Mouse (Mus musculus): ENCODE measurements around the gene Lrrc47.
A peak's percentile ranks its signal among the peaks of the same experiment; 100 is the strongest.

The Lrrc47 gene

DNA sequence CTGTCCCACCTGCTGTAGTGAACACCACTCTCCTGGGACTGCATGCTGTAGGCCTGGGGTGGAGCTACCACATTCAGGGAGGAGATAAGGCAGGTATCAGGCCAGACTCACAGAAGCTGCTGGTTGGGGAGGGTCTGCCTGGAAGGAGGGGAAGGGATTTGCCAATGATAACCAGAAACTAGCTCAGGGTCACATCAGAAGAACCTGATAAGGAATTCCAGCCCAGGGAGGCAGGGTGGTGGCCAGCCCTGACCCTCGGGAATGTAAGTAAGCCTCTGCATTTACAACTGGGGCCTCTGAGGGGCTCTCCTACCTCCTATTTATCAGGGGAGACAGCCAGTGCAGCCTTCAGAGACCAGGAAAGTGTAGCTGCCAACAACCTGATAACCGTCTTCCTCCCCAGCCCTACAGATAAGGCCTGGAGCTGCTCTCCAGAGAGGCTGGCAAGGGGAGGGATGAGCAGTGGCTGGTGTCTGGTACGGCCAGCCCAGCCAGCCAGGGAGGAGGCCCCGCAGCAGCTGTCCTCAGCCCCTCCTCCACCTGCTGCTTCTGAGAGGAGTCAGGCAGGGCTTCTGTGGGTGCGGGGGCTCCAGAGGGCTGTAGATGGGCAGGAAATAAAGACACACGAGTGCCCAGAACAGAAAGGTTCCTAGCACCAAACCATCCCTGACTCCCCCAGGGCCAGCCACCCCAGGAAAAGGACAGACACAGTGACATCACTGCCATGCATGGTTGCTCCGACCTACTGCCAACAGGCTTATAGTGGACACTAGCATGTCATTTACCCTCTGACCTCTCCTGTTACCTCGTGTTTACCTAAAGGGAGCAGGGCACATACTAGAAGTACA, 12.4 kb downstream of the Lrrc47 start:
- no peak for DNase-seq

DNA sequence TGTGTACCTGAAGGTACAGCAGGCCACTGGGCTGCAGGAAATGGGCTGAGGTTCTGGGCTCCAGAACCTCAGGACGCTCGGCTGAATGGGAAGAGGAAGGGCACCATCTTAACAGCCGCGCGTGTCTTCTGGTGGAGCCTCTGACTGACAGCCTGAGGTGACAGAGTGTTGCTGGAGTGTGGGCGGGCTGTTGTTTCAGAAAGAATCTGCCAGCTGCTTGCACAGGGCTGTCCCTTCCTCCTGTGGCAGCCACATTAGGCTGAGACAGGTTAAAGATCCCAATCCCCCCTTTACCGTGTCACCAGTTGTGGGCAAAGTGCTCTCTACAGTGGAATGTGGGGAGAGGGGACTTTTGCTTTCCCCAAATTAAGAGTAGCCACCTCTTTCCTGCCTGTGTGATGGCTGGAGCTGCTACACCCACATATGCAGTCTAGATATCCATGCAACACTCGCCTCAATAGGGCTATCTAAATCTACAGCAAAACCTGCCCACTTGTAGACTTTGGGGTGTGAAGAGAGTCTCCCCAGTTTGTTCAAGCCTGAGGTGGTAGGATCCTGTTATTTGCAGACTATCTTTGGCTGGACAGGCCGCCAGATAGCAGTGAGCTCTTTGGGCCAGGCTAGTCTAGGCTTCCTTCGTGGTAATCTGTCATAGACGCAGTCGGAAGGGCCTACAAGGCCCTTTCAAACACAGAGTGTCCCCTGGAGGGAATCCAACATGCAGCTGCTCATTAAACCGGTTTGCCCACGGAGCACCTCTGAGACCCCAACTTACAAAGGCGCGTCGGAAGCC, 13.4 kb downstream of the Lrrc47 start:
- no peak for DNase-seq

DNA sequence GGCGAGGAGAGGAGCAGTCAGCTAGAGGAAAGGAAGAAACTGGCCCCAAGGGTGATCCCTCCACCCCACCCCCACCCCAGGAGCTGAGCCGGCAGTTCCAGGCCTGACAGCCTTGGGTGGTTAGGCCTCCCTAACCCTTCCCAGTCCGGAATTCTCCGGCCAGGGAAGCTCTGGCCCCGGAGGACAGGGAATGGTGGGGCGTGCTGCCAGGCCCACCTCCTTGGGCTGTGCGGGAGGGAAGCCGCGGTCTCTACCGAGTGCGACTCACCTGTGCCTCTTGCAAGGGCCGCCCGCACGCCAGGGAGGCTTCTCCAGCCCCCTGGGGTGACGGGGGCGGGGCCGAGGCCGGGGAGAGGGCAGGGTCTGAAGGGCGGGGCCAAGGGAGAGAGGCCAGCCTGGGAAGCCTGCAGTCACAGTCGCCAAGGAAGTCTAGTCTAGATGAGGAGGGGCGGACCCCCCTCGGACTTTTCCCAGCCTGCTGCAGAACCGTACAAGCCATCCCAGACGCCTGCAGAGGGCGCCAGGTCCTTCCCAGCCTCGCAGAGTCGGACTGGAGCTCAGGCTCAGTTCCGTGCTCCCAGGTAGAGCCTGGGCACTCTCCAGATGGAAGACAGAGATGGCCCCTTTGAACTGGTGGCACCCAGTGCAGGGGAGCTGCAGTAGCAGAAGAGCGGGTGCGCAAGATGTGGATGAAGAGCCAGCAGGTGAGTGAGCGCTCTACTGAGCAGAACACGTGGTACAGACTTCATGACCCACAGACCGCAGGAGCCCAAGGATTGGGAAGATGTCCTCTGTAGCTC, 14.3 kb downstream of the Lrrc47 start, which contains the start of gene Smim1:
Gene Smim1, minus strand, starts transcription at position 590 of the 800 bp plus-strand sequence.
- DNase-seq: peak; percentile 59 to 64

GRCm38 (mm10) chr4:154026441-154026761, 14.9 kb downstream of the Lrrc47 start:
- DNase-seq: no peak

GRCm38 (mm10) chr4:154028066-154028465, 16.5 kb downstream of the Lrrc47 start:
- DNase-seq: no peak

DNA sequence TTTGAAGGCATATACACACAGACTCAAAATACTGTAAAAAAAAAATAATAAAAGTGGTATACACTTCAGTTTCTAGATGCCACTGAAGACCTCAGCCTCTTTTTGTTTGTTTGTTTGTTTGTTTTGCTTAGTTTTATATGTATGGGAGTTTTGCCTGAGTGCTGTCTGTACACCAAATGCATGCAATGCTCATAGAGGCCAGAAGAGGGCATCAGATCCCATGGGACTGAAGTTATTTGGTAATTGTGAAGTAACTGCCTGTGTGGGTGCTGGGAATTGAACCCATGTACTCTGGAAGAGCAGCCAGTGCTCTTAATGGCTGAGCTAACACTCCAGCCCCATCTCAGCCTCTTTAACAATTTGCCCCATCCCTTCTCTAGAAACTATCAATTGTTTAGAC, 17.1 kb downstream of the Lrrc47 start:
- DNase-seq: no peak

DNA sequence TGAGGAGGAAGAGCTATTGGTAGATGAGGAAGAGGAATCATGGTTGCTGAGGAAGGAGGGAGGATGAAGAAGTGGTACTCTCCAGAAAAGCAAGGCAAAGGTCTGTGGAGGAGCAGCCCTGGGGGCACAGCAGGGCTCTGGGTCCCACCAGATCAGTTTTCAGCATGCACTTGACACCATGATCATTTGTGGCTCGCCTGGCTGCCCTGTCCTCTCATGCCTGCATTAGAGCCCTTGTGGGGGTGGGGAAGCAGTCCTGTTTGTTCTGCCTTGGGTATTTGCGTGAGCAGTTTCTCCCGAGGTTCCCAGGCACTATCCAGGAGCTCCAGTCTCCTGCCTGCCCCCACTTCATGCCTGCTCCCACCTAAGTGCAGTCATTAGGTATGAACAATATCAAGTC, 25.6 kb downstream of the Lrrc47 start:
- no peak for DNase-seq

- no peak for DNase-seq
Observed at GRCm38 (mm10) chr4:154042577-154042976, 31.0 kb downstream of the Lrrc47 start, which contains the start of gene Ccdc27. Ccdc27 (minus strand) TSS chr4:154042677.

- no peak for DNase-seq
Observed at GRCm38 (mm10) chr4:154045837-154046236, 34.3 kb downstream of the Lrrc47 start.

- no peak for DNase-seq
Observed at GRCm38 (mm10) chr4:154051401-154051800, 39.9 kb downstream of the Lrrc47 start.

DNA sequence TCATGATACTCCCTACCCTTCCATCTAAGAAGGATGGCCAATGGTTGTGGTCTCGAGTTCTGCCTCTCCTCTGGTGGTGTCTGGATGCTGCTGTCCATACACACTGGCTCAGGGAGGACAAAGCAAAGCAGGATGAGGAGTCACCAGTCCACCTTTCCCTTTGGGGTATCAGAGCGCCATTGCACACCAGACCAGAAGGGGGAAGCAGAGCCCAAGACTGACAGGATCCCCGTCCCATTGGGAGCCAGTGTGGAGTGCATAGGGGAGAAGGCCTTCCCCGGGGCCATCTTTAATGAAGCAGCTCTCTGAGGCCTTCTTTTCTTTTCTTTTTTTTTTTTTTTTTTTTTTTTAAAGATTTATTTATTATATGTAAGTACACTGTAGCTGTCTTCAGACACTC, 41.5 kb downstream of the Lrrc47 start:
- DNase-seq: no peak

DNA sequence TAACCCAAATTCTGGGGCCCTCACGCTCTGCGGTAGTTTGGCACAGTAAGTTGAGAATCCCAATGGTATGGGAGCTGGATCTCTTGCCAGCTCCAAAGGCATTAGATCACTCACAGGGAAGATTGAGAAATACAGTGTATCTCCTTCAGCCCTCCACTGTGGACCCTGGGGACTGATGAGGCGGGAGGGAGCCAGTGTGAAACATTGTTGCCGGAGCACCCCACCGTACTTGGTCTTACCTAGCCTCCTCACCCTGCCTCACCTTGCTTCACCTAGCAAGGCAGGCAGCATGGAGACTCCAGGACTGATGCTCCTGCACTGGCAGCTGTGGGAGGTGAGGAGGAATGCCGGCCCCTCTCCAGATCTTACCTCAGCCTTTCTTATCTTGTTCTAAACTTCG, 44.0 kb downstream of the Lrrc47 start:
- DNase-seq: no peak

GRCm38 (mm10) chr4:154056046-154056445, 44.5 kb downstream of the Lrrc47 start:
- no peak for DNase-seq

DNA sequence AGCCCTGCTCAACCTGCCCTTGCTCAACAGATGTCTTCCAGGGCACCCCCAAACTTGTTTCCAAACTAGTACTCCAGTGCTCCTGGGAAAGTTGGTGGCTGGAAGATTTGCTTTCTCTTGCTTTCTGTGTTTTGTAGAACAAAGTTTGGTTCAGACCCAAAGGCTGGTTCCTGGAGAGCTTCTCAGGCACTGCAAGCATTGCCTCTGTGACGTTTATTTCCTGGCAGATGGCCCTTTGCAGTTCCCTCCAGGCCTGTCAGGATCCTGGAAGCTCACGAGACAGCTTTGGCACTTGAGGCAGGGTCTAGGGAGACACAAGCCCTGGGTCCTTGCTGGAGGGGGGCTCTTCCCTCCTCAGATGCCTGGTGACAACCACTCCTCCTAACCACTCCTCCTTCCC, 45.1 kb downstream of the Lrrc47 start:
- DNase-seq: no peak

GRCm38 (mm10) chr4:154057696-154058095, 46.2 kb downstream of the Lrrc47 start:
- DNase-seq: no peak

DNA sequence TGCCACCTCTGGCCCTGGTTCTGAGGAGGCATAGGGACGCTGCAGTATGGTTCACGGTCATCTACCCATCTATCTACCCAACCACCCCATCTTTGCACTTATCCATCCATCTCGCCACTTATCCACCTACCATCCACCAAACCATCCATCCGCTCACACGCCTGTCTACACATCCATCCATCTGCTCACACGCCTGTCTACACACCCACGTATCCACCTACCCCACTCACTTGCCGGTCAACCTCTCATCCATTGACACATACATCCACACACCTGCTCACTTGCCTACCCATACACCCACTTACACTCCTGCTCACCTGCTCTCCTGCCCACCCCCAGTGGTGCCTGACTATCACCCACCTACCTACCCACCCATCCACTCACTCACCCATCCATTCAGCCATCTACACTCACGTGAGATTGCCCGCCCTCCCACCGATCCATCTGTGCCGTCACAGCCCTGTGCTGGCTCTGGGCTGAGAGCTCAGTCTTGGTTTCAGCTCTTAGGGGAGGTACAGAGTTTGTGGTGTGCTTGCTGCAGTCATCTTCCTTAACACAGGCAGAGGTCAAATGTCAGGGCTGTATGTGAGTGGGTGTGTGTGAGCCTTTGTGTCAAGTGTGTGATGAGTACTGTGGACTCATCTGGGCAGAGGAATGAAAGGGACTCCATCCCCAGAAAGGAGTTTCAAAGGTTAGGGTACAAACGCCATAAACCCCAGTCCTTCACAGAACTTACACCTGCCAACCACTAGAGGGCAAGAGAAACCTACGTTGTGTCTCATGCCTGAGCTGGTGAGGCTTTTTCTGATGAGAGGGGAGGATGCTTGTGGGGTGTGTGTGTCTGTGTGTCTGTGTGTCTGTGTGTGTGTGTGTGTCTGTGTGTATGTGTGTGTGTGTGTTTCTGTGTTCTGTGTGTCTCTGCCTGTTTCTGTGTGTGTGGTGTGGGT, 53.6 kb downstream of the Lrrc47 start:
- DNase-seq: peak; percentile 26 to 44

DNA sequence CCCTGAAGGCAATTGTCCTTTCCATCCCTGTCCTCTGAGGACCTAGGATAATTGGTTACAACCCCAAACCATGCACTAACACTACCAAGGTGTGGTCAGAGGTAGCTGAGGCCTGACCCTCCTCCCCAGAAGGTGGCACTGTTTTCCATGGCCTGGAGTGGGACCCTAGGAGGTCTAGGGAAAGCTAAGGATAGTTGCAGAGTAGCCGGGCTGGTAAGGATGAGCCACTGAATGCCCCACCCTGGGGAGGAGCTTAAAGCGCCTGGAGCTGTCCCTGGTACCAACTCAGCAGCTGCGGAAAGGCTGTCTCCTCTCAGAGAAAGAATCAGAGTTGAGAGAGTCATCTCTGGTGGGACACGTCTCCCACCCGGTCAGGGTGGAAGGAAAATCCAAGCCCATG, 59.4 kb downstream of the Lrrc47 start:
- DNase-seq: peak; percentile 50 to 51
